Mouse (Mus musculus) ES-Bruce4 (cell line): ENCODE results near the gene Olfr1361.

Experiments used
- CTCF ChIP-seq: IDR thresholded peaks from one replicate; pipeline ENCODE4 v1.8.1; 2011; ENCODE audit warnings: low read depth, low read length
- EP300 ChIP-seq: IDR thresholded peaks from 2 replicates; pipeline ENCODE4 v1.6.1; 2011; ENCODE audit warnings: low read depth, low read length; ENCODE audit not compliant: insufficient read depth
- POLR2A ChIP-seq: IDR thresholded peaks from one replicate; pipeline ENCODE4 v1.8.1; 2011; ENCODE audit warnings: low read length; ENCODE audit not compliant: insufficient read depth

- TF ChIP-seq CTCF (no peak), POLR2A (no peak), EP300 (0 out of 2 replicates have a peak, but pooled peaks have one; percentile 12)
Observed at GRCm38 (mm10) chr13:21710821-21711525, 47.8 kb upstream of the Olfr1361 start.
